Mouse (Mus musculus) forebrain, postnatal 0 days (tissue): ENCODE measurements around the gene Fmnl1. TPM values are rescaled to one million over a fixed set of nuclear protein-coding genes. Genes with fewer than 3 reads are reported as not detected.

Source experiments
- ATAC-seq: fragments of 200-750 bp; cut with Nextera tagmentation; 2 replicates; pipeline ENCODE4 v1.8.0; 2017; ENCODE audit warnings: mild to moderate bottlenecking, moderate library complexity
- DNase-seq: peaks from one replicate; pipeline ENCODE4 v3.0.0-alpha.2; 2015
- H3K27ac ChIP-seq: fragments of 300-500 bp; sonication (generic); 2 replicates; pipeline ENCODE4 v1.5.1; 2014; ENCODE audit warnings: low read depth, mild to moderate bottlenecking, antibody characterized with exemption, low read length, moderate library complexity, mixed read lengths
- H3K27me3 ChIP-seq: fragments of 300-500 bp; sonication (generic); 2 replicates; pipeline ENCODE4 v1.6.1; 2014; ENCODE audit warnings: mild to moderate bottlenecking, low read length, mixed read lengths; ENCODE audit not compliant: insufficient read depth
- H3K36me3 ChIP-seq: fragments of 300-500 bp; sonication (generic); 2 replicates; pipeline ENCODE4 v1.6.1; 2014; ENCODE audit warnings: mild to moderate bottlenecking, moderate library complexity; ENCODE audit not compliant: insufficient read depth
- H3K4me1 ChIP-seq: fragments of 300-500 bp; sonication (generic); 2 replicates; pipeline ENCODE4 v1.6.1; 2014; ENCODE audit warnings: antibody characterized with exemption; ENCODE audit not compliant: insufficient read depth
- H3K4me2 ChIP-seq: fragments of 300-500 bp; sonication (generic); 2 replicates; pipeline ENCODE4 v1.6.1; 2014; ENCODE audit warnings: low read depth, mild to moderate bottlenecking, moderate library complexity
- H3K4me3 ChIP-seq: fragments of 300-500 bp; sonication (generic); 2 replicates; pipeline ENCODE4 v1.5.1; 2014; ENCODE audit warnings: low read depth, low read length, mixed read lengths
- H3K9ac ChIP-seq: fragments of 300-500 bp; sonication (generic); 2 replicates; pipeline ENCODE4 v1.6.1; 2014; ENCODE audit warnings: mild to moderate bottlenecking
- H3K9me3 ChIP-seq: fragments of 300-500 bp; sonication (generic); 2 replicates; pipeline ENCODE4 v1.6.1; 2016; ENCODE audit warnings: low read length
- CTCF ChIP-seq: sonication (generic); IDR thresholded peaks from 2 replicates; pipeline ENCODE4 v1.5.1; 2016; ENCODE audit warnings: antibody characterized with exemption, control low read depth, low read depth
- WGBS: fragments of 180-500 bp; shearing (Covaris S2); extraction: QIAGEN DNeasy Blood & Tissue Kit; methylation state at CpG from one replicate; pipeline ENCODE4 v1.1.7; 2014; 5-methylcytosine and 5-hydroxymethylcytosine counted together
- polyA plus RNA-seq: library from polyadenylated mRNA; unstranded; fragments of >200 nt; fragmentation: Nextera tagmentation; extraction: Ambion mirVana; gene quantifications from 2 replicates; pipeline ENCODE4 v1.2.1, GENCODE M21; 2015
- total RNA-seq: library from RNA; depleted of rRNA; stranded (reverse); fragments of >200 nt; gene quantifications from 2 replicates; pipeline ENCODE4 v1.2.3, GENCODE M21; 2014

Gene Fmnl1
- total and polyA plus RNA-seq, 2 experiments from 2014 or later: 7.1 to 9.4 TPM

DNA sequence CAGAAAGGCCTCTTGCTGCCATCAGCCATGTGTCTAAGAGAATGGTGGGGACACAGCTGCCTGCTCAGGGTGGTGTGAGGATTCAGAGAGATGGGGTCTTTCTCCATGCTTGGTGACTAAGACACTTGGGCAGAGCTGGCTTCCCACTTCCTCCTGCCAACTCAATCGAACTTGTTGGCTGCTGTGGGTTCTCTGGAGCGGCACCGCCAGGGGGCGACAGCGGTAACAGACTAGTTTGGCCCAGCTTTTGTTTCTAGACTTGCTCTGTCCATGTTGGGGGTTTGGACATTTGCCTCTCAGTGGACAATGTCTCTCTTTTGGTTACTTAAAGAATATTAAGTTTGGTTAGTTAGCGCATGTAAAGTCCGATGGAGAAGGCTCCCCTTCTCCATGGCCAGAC is 62.1 kb downstream of the Fmnl1 start:
- no peak overlapping the region for H3K4me2 ChIP-seq
- DNase-seq: peak; percentile 74
- no peaks in the 10 kb centered on the region for H3K9me3 ChIP-seq
- no peak overlapping the region for H3K27ac ChIP-seq
- no peak for ATAC-seq
- H3K27me3 ChIP-seq: no peaks in the 10 kb centered on the region
- peaks cover 22% of the 10 kb centered on the region for H3K36me3 ChIP-seq
- no peaks in the 10 kb centered on the region for H3K4me1 ChIP-seq
- 31% methylated on average over 7 of the region's 7 CpGs for WGBS
- H3K4me3 ChIP-seq: no peak overlapping the region
- peak; percentile 83 for TF ChIP-seq CTCF
- no peak overlapping the region for H3K9ac ChIP-seq

GRCm38 (mm10) chr11:103234447-103234846 is 63.5 kb downstream of the Fmnl1 start:
- Histone ChIP-seq H3K4me3 (no peak overlapping the region), H3K9ac (no peak overlapping the region), H3K9me3 (no peaks in the 10 kb centered on the region), H3K27ac (no peak overlapping the region), H3K4me2 (no peak overlapping the region), H3K4me1 (no peaks in the 10 kb centered on the region), H3K27me3 (no peaks in the 10 kb centered on the region), H3K36me3 (peaks cover 25% of the 10 kb centered on the region)
- no peak for DNase-seq
- 53% methylated on average over 1 of the region's 1 CpGs for WGBS
- no peak for ATAC-seq
- no peak for TF ChIP-seq CTCF

GRCm38 (mm10) chr11:103235702-103236101 is 64.8 kb downstream of the Fmnl1 start:
- DNase-seq (no peak), ATAC-seq (no peak)
- 72% methylated on average over 11 of the region's 11 CpGs for WGBS
- Histone ChIP-seq H3K4me1 (no peaks in the 10 kb centered on the region), H3K27me3 (no peaks in the 10 kb centered on the region), H3K9ac (no peak overlapping the region), H3K27ac (no peak overlapping the region), H3K9me3 (no peaks in the 10 kb centered on the region), H3K4me3 (no peak overlapping the region), H3K4me2 (no peak overlapping the region), H3K36me3 (peaks cover 13% of the 10 kb centered on the region)
- TF ChIP-seq CTCF: no peak

- no peak overlapping the region for H3K27ac ChIP-seq
- DNase-seq: no peak
- no peak overlapping the region for H3K9ac ChIP-seq
- no peak for ATAC-seq
- H3K4me1 ChIP-seq: no peaks in the 10 kb centered on the region
- H3K36me3 ChIP-seq: peaks cover 10% of the 10 kb centered on the region
- H3K4me3 ChIP-seq: no peak overlapping the region
- H3K9me3 ChIP-seq: no peaks in the 10 kb centered on the region
- 72% methylated on average over 6 of the region's 6 CpGs for WGBS
- no peak overlapping the region for H3K4me2 ChIP-seq
- H3K27me3 ChIP-seq: no peaks in the 10 kb centered on the region
- TF ChIP-seq CTCF: no peak
Measured at GRCm38 (mm10) chr11:103236431-103236830, 65.5 kb downstream of the Fmnl1 start.

DNA sequence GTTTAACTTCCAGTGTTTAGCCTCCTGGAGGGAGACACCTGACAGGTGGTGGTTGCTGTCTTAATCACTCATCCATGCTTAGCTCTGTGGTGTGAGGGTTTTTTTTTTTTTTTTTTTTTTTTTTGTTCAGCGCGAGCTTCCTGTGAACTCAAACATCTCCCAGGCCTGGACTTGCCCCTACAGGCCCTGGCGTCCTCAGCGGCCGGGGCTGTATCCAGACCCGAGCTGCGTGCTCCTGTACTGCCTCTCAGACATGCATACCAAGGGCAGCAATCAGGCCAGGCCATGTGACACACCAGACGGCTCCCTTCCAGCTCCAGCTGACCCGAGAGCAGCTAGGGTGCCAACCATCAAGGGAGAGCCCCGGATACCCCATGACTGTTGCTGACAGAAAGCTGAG is 66.0 kb downstream of the Fmnl1 start:
- H3K4me1 ChIP-seq: no peaks in the 10 kb centered on the region
- no peak overlapping the region for H3K4me2 ChIP-seq
- H3K36me3 ChIP-seq: peaks cover 10% of the 10 kb centered on the region
- no peak overlapping the region for H3K27ac ChIP-seq
- TF ChIP-seq CTCF: no peak
- DNase-seq: no peak
- no peaks in the 10 kb centered on the region for H3K27me3 ChIP-seq
- no peak for ATAC-seq
- 87% methylated on average over 10 of the region's 10 CpGs for WGBS
- no peak overlapping the region for H3K9ac ChIP-seq
- H3K4me3 ChIP-seq: no peak overlapping the region
- H3K9me3 ChIP-seq: no peaks in the 10 kb centered on the region

GRCm38 (mm10) chr11:103237757-103238156 is 66.8 kb downstream of the Fmnl1 start:
- Histone ChIP-seq H3K36me3 (peaks cover 10% of the 10 kb centered on the region), H3K9me3 (no peaks in the 10 kb centered on the region), H3K4me2 (no peak overlapping the region), H3K9ac (no peak overlapping the region), H3K27ac (no peak overlapping the region), H3K4me3 (no peak overlapping the region), H3K4me1 (no peaks in the 10 kb centered on the region), H3K27me3 (no peaks in the 10 kb centered on the region)
- peak; percentile 34 for TF ChIP-seq CTCF
- 82% methylated on average over 9 of the region's 9 CpGs for WGBS
- DNase-seq: no peak
- ATAC-seq: no peak

DNA sequence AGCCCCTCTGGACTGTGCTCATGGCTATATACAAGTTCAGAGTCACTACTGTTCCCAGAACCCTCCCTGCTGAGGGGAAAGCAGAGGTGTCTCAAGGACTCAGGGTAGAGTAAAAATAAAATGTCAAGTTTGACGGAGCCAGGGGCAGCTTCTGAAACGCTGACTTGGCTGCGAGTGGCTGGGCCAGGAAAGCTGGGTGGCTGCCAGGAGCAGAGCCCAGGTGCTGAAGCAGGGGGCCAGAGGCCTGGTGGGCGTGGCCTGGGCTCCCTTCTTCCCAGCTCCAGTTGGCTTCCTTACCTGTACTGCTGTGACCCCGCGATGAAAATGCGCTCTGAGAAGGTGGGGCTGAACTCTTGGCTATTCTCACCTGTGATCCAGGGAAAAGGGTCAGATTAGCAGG is 69.8 kb downstream of the Fmnl1 start:
- 39% methylated on average over 7 of the region's 7 CpGs for WGBS
- TF ChIP-seq CTCF: no peak
- no peaks in the 10 kb centered on the region for H3K4me1 ChIP-seq
- no peak overlapping the region for H3K4me2 ChIP-seq
- DNase-seq (no peak), ATAC-seq (no peak)
- no peak overlapping the region for H3K9ac ChIP-seq
- H3K27ac ChIP-seq: no peak overlapping the region
- H3K4me3 ChIP-seq: no peak overlapping the region
- H3K36me3 ChIP-seq: peaks cover 10% of the 10 kb centered on the region
- H3K27me3 ChIP-seq: no peaks in the 10 kb centered on the region
- H3K9me3 ChIP-seq: no peaks in the 10 kb centered on the region

- no peak overlapping the region for H3K9ac ChIP-seq
- H3K4me1 ChIP-seq: no peaks in the 10 kb centered on the region; the same call in 1 of the 2 replicates
- WGBS: 70% methylated on average over 4 of the region's 4 CpGs
- no peak overlapping the region for H3K27ac ChIP-seq
- H3K4me3 ChIP-seq: no peak overlapping the region
- DNase-seq: no peak
- no peaks in the 10 kb centered on the region for H3K27me3 ChIP-seq
- TF ChIP-seq CTCF: no peak
- H3K4me2 ChIP-seq: no peak overlapping the region
- ATAC-seq: no peak
- H3K36me3 ChIP-seq: no peaks in the 10 kb centered on the region; the same call in 1 of the 2 replicates
- no peaks in the 10 kb centered on the region for H3K9me3 ChIP-seq
Measured at GRCm38 (mm10) chr11:103244856-103245255, 73.9 kb downstream of the Fmnl1 start.
